Mouse (Mus musculus) testis, adult 2 months (tissue): ENCODE data around the gene Aatk. TPM values are rescaled to one million over a fixed set of nuclear protein-coding genes. Genes with fewer than 3 reads are reported as not detected.

Experiments used
- H3K27ac ChIP-seq: fragments of 200-500 bp; 2 replicates; pipeline ENCODE4 v1.5.1; 2012; ENCODE audit warnings: low read depth, low read length; ENCODE audit not compliant: control insufficient read depth, insufficient read depth
- H3K27me3 ChIP-seq: fragments of 200-500 bp; 2 replicates; pipeline ENCODE4 v1.6.1; 2012; ENCODE audit warnings: mild to moderate bottlenecking, low read length, moderate library complexity; ENCODE audit not compliant: control insufficient read depth, insufficient read depth
- H3K36me3 ChIP-seq: fragments of 200-500 bp; 2 replicates; pipeline ENCODE4 v1.6.1; 2012; ENCODE audit warnings: mild to moderate bottlenecking, low read length; ENCODE audit not compliant: control insufficient read depth, insufficient read depth
- H3K4me1 ChIP-seq: fragments of 200-500 bp; 2 replicates; pipeline ENCODE4 v1.6.1; 2012; ENCODE audit warnings: low read length; ENCODE audit not compliant: control insufficient read depth, insufficient read depth
- H3K4me3 ChIP-seq: fragments of 200-500 bp; 2 replicates; pipeline ENCODE4 v1.5.1; 2012; ENCODE audit warnings: low read depth, mild to moderate bottlenecking, low read length, moderate library complexity, mixed read lengths; ENCODE audit not compliant: control insufficient read depth
- CTCF ChIP-seq: fragments of 200-500 bp; IDR thresholded peaks from 2 replicates; pipeline ENCODE4 v1.5.1; 2012; ENCODE audit warnings: low read depth, mild to moderate bottlenecking, inconsistent platforms, low read length, moderate library complexity; ENCODE audit not compliant: control insufficient read depth, insufficient read depth, insufficient replicate concordance
- POLR2A ChIP-seq: fragments of 200-500 bp; IDR thresholded peaks from 2 replicates; pipeline ENCODE4 v1.6.1; 2012; ENCODE audit warnings: low read depth, mild to moderate bottlenecking, inconsistent platforms, low read length, moderate library complexity; ENCODE audit not compliant: control insufficient read depth
- polyA plus RNA-seq: library from polyadenylated mRNA; depleted of rRNA; stranded (reverse); fragments of >200 nt; gene quantifications from 2 replicates; pipeline ENCODE4 v1.2.3, GENCODE M21; 2012

Gene Aatk
- polyA plus RNA-seq, 1 experiment = 0.84 TPM

DNA sequence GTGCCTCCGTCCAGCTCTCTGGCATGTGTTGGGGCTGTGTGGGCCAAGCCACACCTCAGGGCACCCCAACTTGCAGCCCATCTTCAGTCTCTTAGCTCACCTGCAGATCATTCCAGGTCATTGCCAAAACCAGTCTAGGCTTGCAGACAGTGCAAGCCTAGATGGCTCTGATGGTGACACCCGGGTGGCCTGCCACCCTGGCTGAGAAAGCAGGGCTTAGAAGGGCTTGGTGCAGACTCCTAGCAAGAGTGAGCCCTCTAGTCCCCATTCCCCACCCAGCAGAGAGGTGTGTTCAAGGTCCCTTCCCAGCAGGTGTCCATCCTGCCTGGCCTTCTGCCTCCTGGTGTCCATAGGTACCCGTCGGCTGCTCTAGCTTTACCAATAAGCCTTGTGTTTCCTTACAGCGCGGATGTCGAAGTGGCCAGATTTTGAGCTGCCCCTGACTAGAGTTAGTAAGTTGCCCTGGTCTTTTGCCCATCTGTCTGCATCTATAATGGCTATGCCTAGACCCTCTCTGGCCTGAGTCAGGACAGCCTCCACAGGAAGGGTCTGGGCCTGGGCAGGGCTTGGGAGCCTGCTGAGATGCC is 44.2 kb downstream of the Aatk start:
- H3K36me3 ChIP-seq = peaks cover 4% of the 10 kb centered on the region

DNA sequence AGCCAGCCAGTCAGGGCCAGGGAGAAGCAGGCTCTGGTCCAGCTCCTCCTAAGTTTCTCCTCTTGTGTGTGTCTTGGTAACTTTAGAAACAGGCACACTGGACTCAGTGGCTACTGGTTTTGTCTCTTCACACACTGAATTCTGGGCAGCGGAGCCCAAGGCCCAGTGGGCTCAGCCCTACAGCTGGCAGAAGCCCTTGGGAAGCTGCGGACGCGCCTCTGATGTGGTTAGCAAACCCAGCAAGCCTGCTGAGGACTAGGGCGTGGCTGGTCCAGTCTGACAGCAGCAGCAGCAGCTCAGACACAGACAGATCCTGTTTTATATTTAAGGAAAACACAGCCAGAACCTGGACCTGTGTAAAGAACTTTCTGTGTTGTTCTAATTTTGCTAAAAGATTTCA is 44.9 kb downstream of the Aatk start:
- H3K27me3 ChIP-seq = no peaks in the 10 kb centered on the region
- no peaks in the 10 kb centered on the region for H3K4me1 ChIP-seq
- H3K36me3 ChIP-seq = peaks cover 6% of the 10 kb centered on the region
- no peak for TF ChIP-seq CTCF
- TF ChIP-seq POLR2A = no peak
- H3K4me3 ChIP-seq = no peak overlapping the region
- H3K27ac ChIP-seq = no peak overlapping the region

More for the DNA sequence above, 44.2 kb downstream of the Aatk start:
- Histone ChIP-seq H3K27ac (no peak overlapping the region), H3K4me3 (no peak overlapping the region), H3K4me1 (no peaks in the 10 kb centered on the region), H3K27me3 (no peaks in the 10 kb centered on the region)
- TF ChIP-seq POLR2A (no peak), CTCF (no peak)

DNA sequence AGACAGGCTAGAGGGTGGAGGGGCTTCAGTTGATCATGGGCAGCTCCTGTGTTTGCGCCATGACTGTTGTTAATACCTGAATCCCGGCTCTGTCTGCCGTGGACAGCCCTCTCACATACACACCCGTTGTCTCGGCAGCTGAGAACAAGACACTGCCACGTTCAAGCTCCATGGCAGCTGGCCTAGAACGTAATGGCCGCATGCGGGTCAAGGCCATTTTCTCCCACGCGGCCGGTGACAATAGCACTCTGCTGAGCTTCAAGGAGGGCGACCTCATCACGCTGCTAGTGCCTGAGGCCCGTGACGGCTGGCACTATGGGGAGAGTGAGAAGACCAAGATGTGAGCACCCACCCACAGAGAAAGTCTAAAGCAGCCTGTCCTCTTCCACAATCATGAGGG is 49.6 kb downstream of the Aatk start:
- no peak overlapping the region for H3K27ac ChIP-seq
- no peak overlapping the region for H3K4me3 ChIP-seq
- TF ChIP-seq POLR2A (no peak), CTCF (no peak)
- H3K36me3 ChIP-seq = peaks cover 11% of the 10 kb centered on the region
- no peaks in the 10 kb centered on the region for H3K27me3 ChIP-seq
- no peaks in the 10 kb centered on the region; the same call in 1 of the 2 replicates for H3K4me1 ChIP-seq

DNA sequence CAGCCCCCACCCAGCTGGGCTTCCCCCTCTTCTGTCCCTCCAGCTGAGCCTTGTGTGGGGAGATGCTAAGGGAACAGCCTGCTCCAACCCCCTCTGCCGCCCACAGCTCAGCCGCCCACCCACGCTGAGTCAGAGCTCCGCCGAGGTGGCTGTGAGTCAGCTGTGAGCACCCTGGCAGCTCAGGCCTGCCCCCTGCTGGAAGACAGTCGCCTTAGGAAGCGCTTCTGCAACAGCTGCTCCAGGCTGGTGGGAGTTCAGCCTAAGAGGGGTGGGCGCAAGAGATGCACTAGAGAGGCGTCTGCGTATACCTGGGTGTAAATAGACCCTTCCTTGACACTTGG is 55.7 kb downstream of the Aatk start:
- Histone ChIP-seq H3K4me1 (peaks cover 8% of the 10 kb centered on the region), H3K36me3 (peaks cover 1% of the 10 kb centered on the region), H3K27ac (no peak overlapping the region), H3K4me3 (no peak overlapping the region), H3K27me3 (no peaks in the 10 kb centered on the region)
- peak; percentile 72 for TF ChIP-seq CTCF
- TF ChIP-seq POLR2A = no peak

- Histone ChIP-seq H3K36me3 (peaks cover 1% of the 10 kb centered on the region), H3K27me3 (no peaks in the 10 kb centered on the region), H3K27ac (no peak overlapping the region), H3K4me3 (no peak overlapping the region), H3K4me1 (peaks cover 8% of the 10 kb centered on the region)
- no peak for TF ChIP-seq POLR2A
These were observed 56.2 kb downstream of the Aatk start for GRCm38 (mm10) chr11:119990658-119991337.

- Histone ChIP-seq H3K4me1 (peaks cover 8% of the 10 kb centered on the region), H3K27me3 (no peaks in the 10 kb centered on the region), H3K36me3 (peaks cover 1% of the 10 kb centered on the region; the same call in 1 of the 2 replicates), H3K27ac (no peak overlapping the region), H3K4me3 (no peak overlapping the region)
- no peak for TF ChIP-seq CTCF
- no peak for TF ChIP-seq POLR2A
These were observed 57.8 kb downstream of the Aatk start for GRCm38 (mm10) chr11:119989115-119989564.

DNA sequence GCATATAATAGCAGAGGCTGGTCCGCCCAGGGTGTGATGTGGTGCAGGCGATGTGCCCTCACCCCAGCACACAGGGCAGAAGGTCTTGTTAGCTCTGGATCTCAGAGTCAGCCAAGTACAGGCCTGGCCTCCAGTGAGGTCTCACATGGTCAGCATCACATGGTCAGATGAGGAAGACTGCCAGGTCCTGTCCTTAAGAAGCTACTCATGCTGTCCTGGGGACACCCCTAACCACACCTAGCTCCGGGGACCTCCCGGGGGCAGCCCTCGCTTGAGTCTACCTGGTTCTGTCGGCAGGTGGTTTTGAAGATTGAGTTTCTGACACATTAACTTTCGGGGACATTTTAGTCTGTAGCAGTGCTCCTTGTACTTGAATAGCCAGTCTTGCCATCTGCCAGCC is 58.6 kb downstream of the Aatk start:
- Histone ChIP-seq H3K4me3 (no peak overlapping the region), H3K4me1 (peaks cover 8% of the 10 kb centered on the region), H3K27me3 (no peaks in the 10 kb centered on the region), H3K36me3 (no peaks in the 10 kb centered on the region; the same call in 1 of the 2 replicates), H3K27ac (no peak overlapping the region)
- no peak for TF ChIP-seq CTCF
